Mouse (Mus musculus) hindbrain, embryonic 11.5 days (tissue): Measurements from ENCODE around the gene C2cd6. TPM values are rescaled to one million over a fixed set of nuclear protein-coding genes. Genes with fewer than 3 reads are reported as not detected.

ENCODE experiments used
- ATAC-seq: fragments of 200-750 bp; cut with Nextera tagmentation; 2 replicates; pipeline ENCODE4 v1.8.0; 2017; ENCODE audit warnings: mild to moderate bottlenecking, moderate TSS enrichment, moderate library complexity; ENCODE audit not compliant: low FRiP score
- DNase-seq: peaks from one replicate; pipeline ENCODE4 v3.0.0-alpha.2; 2015; ENCODE audit warnings: low spot score
- H3K27ac ChIP-seq: fragments of 300-500 bp; sonication (generic); 2 replicates; pipeline ENCODE4 v1.5.1; 2014; ENCODE audit warnings: mild to moderate bottlenecking, low read depth, low read length
- H3K27me3 ChIP-seq: fragments of 300-500 bp; sonication (generic); 2 replicates; pipeline ENCODE4 v1.6.1; 2014; ENCODE audit warnings: mild to moderate bottlenecking, low read length, moderate library complexity, mixed read lengths; ENCODE audit not compliant: control insufficient read depth, insufficient read depth
- H3K36me3 ChIP-seq: fragments of 300-500 bp; sonication (generic); 2 replicates; pipeline ENCODE4 v1.6.1; 2014; ENCODE audit warnings: mild to moderate bottlenecking, low read length, moderate library complexity, mixed read lengths; ENCODE audit not compliant: control insufficient read depth, insufficient read depth
- H3K4me1 ChIP-seq: fragments of 300-500 bp; sonication (generic); replicated peaks from 2 replicates; pipeline ENCODE4 v1.6.1; 2014; ENCODE audit warnings: low read length, mixed read lengths; ENCODE audit not compliant: control insufficient read depth, insufficient read depth
- H3K4me2 ChIP-seq: fragments of 300-500 bp; sonication (generic); replicated peaks from 2 replicates; pipeline ENCODE4 v1.6.1; 2014; ENCODE audit warnings: mild to moderate bottlenecking, low read depth, low read length
- H3K4me3 ChIP-seq: fragments of 300-500 bp; sonication (generic); 2 replicates; pipeline ENCODE4 v1.5.1; 2014; ENCODE audit warnings: low read depth, low read length
- H3K9ac ChIP-seq: fragments of 300-500 bp; sonication (generic); 2 replicates; pipeline ENCODE4 v1.6.1; 2014; ENCODE audit warnings: low read depth, low read length
- H3K9me3 ChIP-seq: fragments of 300-500 bp; sonication (generic); 2 replicates; pipeline ENCODE4 v1.6.1; 2016; ENCODE audit warnings: low read length; ENCODE audit not compliant: control insufficient read depth
- WGBS: fragments of 180-500 bp; shearing (Covaris S2); extraction: QIAGEN DNeasy Blood & Tissue Kit; methylation state at CpG from one replicate; pipeline ENCODE4 v1.1.7; 2014; 5-methylcytosine and 5-hydroxymethylcytosine counted together
- polyA plus RNA-seq: library from polyadenylated mRNA; unstranded; fragments of >200 nt; fragmentation: Nextera tagmentation; extraction: Ambion mirVana; gene quantifications from 2 replicates; pipeline ENCODE4 v1.2.1, GENCODE M21; 2014

Gene C2cd6
- polyA plus RNA-seq, 1 experiment from 2014 or later: not detected

- ATAC-seq (no peak), DNase-seq (no peak)
- Histone ChIP-seq H3K4me3 (no peak overlapping the region), H3K9me3 (no peaks in the 10 kb centered on the region), H3K9ac (no peak overlapping the region), H3K27ac (no peak overlapping the region), H3K4me1 (no peaks in the 10 kb centered on the region), H3K4me2 (no peak overlapping the region), H3K27me3 (no peaks in the 10 kb centered on the region), H3K36me3 (no peaks in the 10 kb centered on the region)
- 47% methylated on average over 3 of the region's 3 CpGs for WGBS
Measured at GRCm38 (mm10) chr1:59070867-59071266, 23.8 kb downstream of the C2cd6 start.

- H3K27ac ChIP-seq: no peak overlapping the region
- H3K4me3 ChIP-seq: no peak overlapping the region
- no peak overlapping the region for H3K4me2 ChIP-seq
- no peaks in the 10 kb centered on the region for H3K36me3 ChIP-seq
- H3K9ac ChIP-seq: no peak overlapping the region
- ATAC-seq (no peak), DNase-seq (peak; percentile 38)
- no peaks in the 10 kb centered on the region for H3K4me1 ChIP-seq
- no peaks in the 10 kb centered on the region for H3K27me3 ChIP-seq
- H3K9me3 ChIP-seq: no peaks in the 10 kb centered on the region
- 22% methylated on average over 3 of the region's 3 CpGs for WGBS
Measured at GRCm38 (mm10) chr1:59067976-59068375, 26.7 kb downstream of the C2cd6 start.

GRCm38 (mm10) chr1:59063697-59064096, 31.0 kb downstream of the C2cd6 start:
- Histone ChIP-seq H3K36me3 (no peaks in the 10 kb centered on the region), H3K27ac (no peak overlapping the region), H3K27me3 (no peaks in the 10 kb centered on the region), H3K4me2 (no peak overlapping the region), H3K9me3 (no peaks in the 10 kb centered on the region), H3K9ac (no peak overlapping the region), H3K4me1 (no peaks in the 10 kb centered on the region), H3K4me3 (no peak overlapping the region)
- no peak for ATAC-seq
- 56% methylated on average over 3 of the region's 3 CpGs for WGBS
- DNase-seq: no peak

GRCm38 (mm10) chr1:59056955-59057354, 37.7 kb downstream of the C2cd6 start:
- WGBS: 71% methylated on average over 2 of the region's 2 CpGs
- Histone ChIP-seq H3K9ac (no peak overlapping the region), H3K4me3 (no peak overlapping the region), H3K9me3 (no peaks in the 10 kb centered on the region), H3K27me3 (no peaks in the 10 kb centered on the region), H3K4me2 (no peak overlapping the region), H3K36me3 (no peaks in the 10 kb centered on the region), H3K27ac (no peak overlapping the region), H3K4me1 (no peaks in the 10 kb centered on the region)
- DNase-seq (no peak), ATAC-seq (no peak)

- no peak overlapping the region for H3K9ac ChIP-seq
- H3K4me2 ChIP-seq: no peak overlapping the region
- H3K9me3 ChIP-seq: no peaks in the 10 kb centered on the region
- no peaks in the 10 kb centered on the region for H3K27me3 ChIP-seq
- no peaks in the 10 kb centered on the region for H3K36me3 ChIP-seq
- no peak for DNase-seq
- no peak overlapping the region for H3K27ac ChIP-seq
- H3K4me1 ChIP-seq: no peaks in the 10 kb centered on the region
- no peak overlapping the region for H3K4me3 ChIP-seq
- WGBS: 82% methylated on average over 2 of the region's 2 CpGs
- no peak for ATAC-seq
Measured at GRCm38 (mm10) chr1:59051306-59051705, 43.4 kb downstream of the C2cd6 start.

- Histone ChIP-seq H3K4me1 (no peaks in the 10 kb centered on the region), H3K27ac (no peak overlapping the region), H3K9ac (no peak overlapping the region), H3K4me3 (no peak overlapping the region), H3K27me3 (no peaks in the 10 kb centered on the region), H3K4me2 (no peak overlapping the region), H3K9me3 (no peaks in the 10 kb centered on the region), H3K36me3 (no peaks in the 10 kb centered on the region)
- DNase-seq (no peak), ATAC-seq (no peak)
- 82% methylated on average over 5 of the region's 5 CpGs for WGBS
Measured at GRCm38 (mm10) chr1:59037723-59038122, 57.0 kb downstream of the C2cd6 start.

GRCm38 (mm10) chr1:59021556-59021955, 73.1 kb downstream of the C2cd6 start:
- Histone ChIP-seq H3K4me1 (no peaks in the 10 kb centered on the region), H3K27me3 (no peaks in the 10 kb centered on the region), H3K4me2 (no peak overlapping the region), H3K9ac (no peak overlapping the region), H3K9me3 (no peaks in the 10 kb centered on the region), H3K27ac (no peak overlapping the region), H3K36me3 (no peaks in the 10 kb centered on the region), H3K4me3 (no peak overlapping the region)
- no peak for ATAC-seq
- DNase-seq: no peak
- 86% methylated on average over 3 of the region's 3 CpGs for WGBS

- Histone ChIP-seq H3K4me2 (no peak overlapping the region), H3K36me3 (no peaks in the 10 kb centered on the region), H3K27ac (no peak overlapping the region), H3K4me1 (no peaks in the 10 kb centered on the region), H3K4me3 (no peak overlapping the region), H3K27me3 (no peaks in the 10 kb centered on the region), H3K9me3 (no peaks in the 10 kb centered on the region), H3K9ac (no peak overlapping the region)
- 42% methylated on average over 4 of the region's 4 CpGs for WGBS
- ATAC-seq: no peak
- DNase-seq: peak; percentile 6
Measured at GRCm38 (mm10) chr1:59009250-59009649, 85.5 kb downstream of the C2cd6 start.
